Mouse (Mus musculus) small intestine, adult 2 months (tissue): Measurements from ENCODE around the gene Olfr67.
"Not testable (repeated sequence)": the region's sequence is repeated elsewhere in the genome, so short reads cannot be mapped to it uniquely, and the experiment has no call there.

Source experiments
- CTCF ChIP-seq: fragments of 200-500 bp; IDR thresholded peaks from 2 replicates; pipeline ENCODE4 v1.5.1; 2012; ENCODE audit warnings: low read depth, mild to moderate bottlenecking, control low read depth, inconsistent platforms, low read length, moderate library complexity, mixed read lengths; ENCODE audit not compliant: insufficient replicate concordance, insufficient read length; ENCODE audit errors: extremely low read depth
- POLR2A ChIP-seq: fragments of 200-500 bp; IDR thresholded peaks from 2 replicates; pipeline ENCODE4 v1.6.1; 2012; ENCODE audit warnings: low read depth, mild to moderate bottlenecking, control low read depth, inconsistent platforms, low read length, moderate library complexity

DNA sequence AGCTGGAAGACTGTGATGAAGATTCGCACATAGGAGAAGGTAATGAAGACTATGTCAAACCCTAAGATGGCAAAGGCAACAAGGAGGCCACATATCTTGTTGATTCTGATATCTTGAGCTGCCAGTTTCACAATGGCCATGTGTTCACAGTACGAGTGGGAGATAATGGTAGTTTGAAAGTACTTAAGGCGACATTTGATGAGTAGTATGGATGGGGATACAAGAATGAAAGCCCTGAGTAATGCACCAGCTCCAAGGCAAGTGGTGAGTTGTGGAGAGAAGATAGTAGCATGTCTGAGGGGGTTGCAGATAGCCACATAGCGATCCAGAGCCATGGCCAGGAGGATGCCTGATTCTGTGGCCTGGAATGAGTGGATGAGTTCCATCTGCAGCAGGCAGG, 14.0 kb downstream of the Olfr67 start:
- TF ChIP-seq CTCF, POLR2A: not testable (repeated sequence)
